Mouse (Mus musculus): ENCODE data around the gene Fam25c. TPM values are rescaled to one million over a fixed set of nuclear protein-coding genes. Genes with fewer than 3 reads are reported as not detected.
A peak's percentile ranks its signal among the peaks of the same experiment; 100 is the strongest.
"Not testable (repeated sequence)": the region's sequence is repeated elsewhere in the genome, so short reads cannot be mapped to it uniquely, and the experiment has no call there.

Gene Fam25c
- polyA plus RNA-seq, 1 experiment from 2014 or later = not detected

GRCm38 (mm10) chr14:34371763-34372162, 16.5 kb upstream of the Fam25c start:
- H3K9me3 ChIP-seq (ENCODE audit: control insufficient read depth, low read length) = no peaks in the 10 kb centered on the region
- 68% methylated on average over 2 of the region's 2 CpGs for WGBS
- no peak overlapping the region for H3K9ac ChIP-seq (replicated peaks; ENCODE audit: low read length)
- H3K4me1 ChIP-seq (ENCODE audit: control insufficient read depth, insufficient read depth, low read length) = 0 out of 2 replicates have a peak, but pooled peaks cover 2% of the 10 kb centered on the region
- no peaks in the 10 kb centered on the region for H3K36me3 ChIP-seq (ENCODE audit: control insufficient read depth, insufficient read depth, low read length)
- ATAC-seq (ENCODE audit: low FRiP score, low TSS enrichment) (no peak), DNase-seq (no peak)
- H3K27ac ChIP-seq (replicated peaks; ENCODE audit: low read depth, low read length) = no peak overlapping the region
- no peak overlapping the region for H3K4me3 ChIP-seq (replicated peaks; ENCODE audit: low read depth, low read length)
- H3K27me3 ChIP-seq (ENCODE audit: control insufficient read depth, insufficient read depth, low read length) = no peaks in the 10 kb centered on the region
- no peak overlapping the region for H3K4me2 ChIP-seq (ENCODE audit: low read length)

DNA sequence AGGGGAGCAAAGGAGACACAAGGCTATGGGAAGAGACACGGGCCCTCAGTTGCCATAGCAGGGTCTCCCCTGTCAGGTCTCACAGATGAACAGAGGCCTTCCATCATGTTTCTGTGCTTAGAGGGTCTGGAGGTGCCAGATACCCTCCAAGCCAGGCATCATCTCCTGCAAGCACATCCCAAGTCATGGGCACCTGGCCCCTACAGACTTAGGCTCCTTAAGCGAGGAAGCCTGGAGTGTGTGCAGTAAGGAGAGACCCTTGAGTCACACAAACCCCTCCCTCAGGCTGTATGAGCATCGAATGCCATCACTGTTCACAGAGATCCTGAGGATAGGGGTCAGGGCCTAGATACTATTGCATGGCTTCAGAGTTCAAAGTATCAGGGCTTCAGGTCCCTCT, 15.7 kb upstream of the Fam25c start:
- 0 out of 2 replicates have a peak, but pooled peaks cover 2% of the 10 kb centered on the region for H3K4me1 ChIP-seq (ENCODE audit: control insufficient read depth, insufficient read depth, low read length)
- ATAC-seq (ENCODE audit: low FRiP score, low TSS enrichment) = no peak
- H3K4me2 ChIP-seq (ENCODE audit: low read length) = no peak overlapping the region
- H3K36me3 ChIP-seq (ENCODE audit: control insufficient read depth, insufficient read depth, low read length) = no peaks in the 10 kb centered on the region
- H3K9ac ChIP-seq (replicated peaks; ENCODE audit: low read length) = no peak overlapping the region
- H3K27ac ChIP-seq (replicated peaks; ENCODE audit: low read depth, low read length) = no peak overlapping the region
- no peak for DNase-seq
- H3K9me3 ChIP-seq (ENCODE audit: control insufficient read depth, low read length) = no peaks in the 10 kb centered on the region
- no peak overlapping the region for H3K4me3 ChIP-seq (replicated peaks; ENCODE audit: low read depth, low read length)
- H3K27me3 ChIP-seq (ENCODE audit: control insufficient read depth, insufficient read depth, low read length) = no peaks in the 10 kb centered on the region
- WGBS = 97% methylated on average over 3 of the region's 3 CpGs

- H3K4me3 ChIP-seq (replicated peaks; ENCODE audit: low read depth, low read length) = no peak overlapping the region
- WGBS = 55% methylated on average over 3 of the region's 3 CpGs
- no peak overlapping the region for H3K4me2 ChIP-seq (ENCODE audit: low read length)
- DNase-seq (no peak), ATAC-seq (ENCODE audit: low FRiP score, low TSS enrichment) (no peak)
- H3K27me3 ChIP-seq (ENCODE audit: control insufficient read depth, insufficient read depth, low read length) = no peaks in the 10 kb centered on the region
- H3K27ac ChIP-seq (replicated peaks; ENCODE audit: low read depth, low read length) = no peak overlapping the region
- H3K9ac ChIP-seq (replicated peaks; ENCODE audit: low read length) = no peak overlapping the region
- H3K4me1 ChIP-seq (ENCODE audit: control insufficient read depth, insufficient read depth, low read length) = 0 out of 2 replicates have a peak, but pooled peaks cover 2% of the 10 kb centered on the region
- no peaks in the 10 kb centered on the region for H3K9me3 ChIP-seq (ENCODE audit: control insufficient read depth, low read length)
- no peaks in the 10 kb centered on the region for H3K36me3 ChIP-seq (ENCODE audit: control insufficient read depth, insufficient read depth, low read length)
Observed at GRCm38 (mm10) chr14:34370203-34370602, 15.0 kb upstream of the Fam25c start.

DNA sequence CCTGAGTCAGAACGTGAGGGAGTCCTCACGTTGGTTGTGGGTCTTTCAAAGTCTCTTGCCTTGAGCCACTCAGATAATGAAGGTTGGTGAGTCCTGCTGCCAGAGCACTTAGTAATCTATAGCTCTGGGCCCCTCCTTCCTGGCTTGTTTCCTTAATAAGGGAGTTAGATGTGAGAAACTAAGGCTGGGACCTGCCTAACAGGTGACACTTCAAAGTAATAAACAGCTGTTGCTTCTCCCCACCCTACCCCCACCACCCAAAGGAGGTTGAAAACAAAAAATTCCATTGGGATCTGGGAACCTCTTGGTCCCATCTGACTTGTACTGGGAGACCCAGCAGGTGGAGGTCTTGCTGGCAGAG, 9.9 kb upstream of the Fam25c start:
- Histone ChIP-seq H3K27me3 (ENCODE audit: control insufficient read depth, insufficient read depth, low read length) (0 out of 2 replicates have a peak, but pooled peaks cover 4% of the 10 kb centered on the region), H3K4me2 (ENCODE audit: low read length) (no peak overlapping the region), H3K9me3 (ENCODE audit: control insufficient read depth, low read length) (no peaks in the 10 kb centered on the region), H3K4me1 (ENCODE audit: control insufficient read depth, insufficient read depth, low read length) (peaks cover 7% of the 10 kb centered on the region), H3K27ac (replicated peaks; ENCODE audit: low read depth, low read length) (no peak overlapping the region), H3K9ac (replicated peaks; ENCODE audit: low read length) (no peak overlapping the region), H3K36me3 (ENCODE audit: control insufficient read depth, insufficient read depth, low read length) (no peaks in the 10 kb centered on the region), H3K4me3 (replicated peaks; ENCODE audit: low read depth, low read length) (no peak overlapping the region)
- ATAC-seq (ENCODE audit: low FRiP score, low TSS enrichment) (no peak), DNase-seq (no peak)
- 88% methylated on average over 2 of the region's 2 CpGs for WGBS

DNA sequence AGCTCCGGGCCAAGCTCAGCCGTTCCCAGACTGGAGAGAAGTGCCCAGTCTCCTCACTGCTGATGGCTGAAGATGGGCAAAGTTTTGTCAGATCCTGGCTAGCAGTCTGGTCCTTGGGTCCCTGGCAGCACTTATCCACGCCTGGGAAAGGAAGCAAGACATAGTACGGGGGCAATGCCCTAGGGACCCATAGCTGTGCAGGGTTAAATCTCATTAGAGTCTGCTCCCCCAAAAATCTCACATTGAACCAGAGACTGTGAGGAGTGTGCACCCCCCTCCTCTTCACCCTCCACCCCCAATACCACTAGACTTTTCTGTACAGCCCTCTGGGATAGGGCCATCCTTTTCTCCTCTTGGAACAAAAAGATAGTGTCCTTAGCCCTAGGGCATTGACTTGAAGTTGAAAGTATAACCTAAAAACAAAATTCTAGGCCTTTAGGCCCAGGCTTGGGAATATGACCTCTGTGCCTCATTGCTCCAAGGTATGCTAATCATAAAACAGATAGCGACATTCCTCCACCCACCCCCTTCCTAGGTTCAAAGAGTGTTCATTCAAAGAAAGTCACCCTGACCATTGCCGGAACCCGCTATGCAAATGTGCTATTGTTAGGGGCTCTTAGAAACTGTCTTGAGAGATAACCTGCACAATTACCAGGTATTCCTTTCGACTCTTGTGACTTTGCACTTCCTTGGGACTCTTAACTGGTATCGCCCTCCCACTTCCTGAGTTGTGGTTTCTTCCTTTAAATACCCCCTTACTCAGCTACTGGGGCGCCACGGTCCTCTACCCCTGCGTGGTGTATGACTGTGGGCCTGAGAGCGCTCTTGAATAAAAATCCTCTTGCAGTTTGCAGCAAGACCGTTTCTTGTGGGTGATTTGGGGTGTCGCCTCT, 9.3 kb upstream of the Fam25c start:
- not testable (repeated sequence) for H3K27me3 ChIP-seq (ENCODE audit: control insufficient read depth, insufficient read depth, low read length); H3K9me3 ChIP-seq (ENCODE audit: control insufficient read depth, low read length); H3K4me1 ChIP-seq (ENCODE audit: control insufficient read depth, insufficient read depth, low read length); ATAC-seq (ENCODE audit: low FRiP score, low TSS enrichment); H3K36me3 ChIP-seq (ENCODE audit: control insufficient read depth, insufficient read depth, low read length); H3K9ac ChIP-seq (replicated peaks; ENCODE audit: low read length); DNase-seq
- Histone ChIP-seq H3K4me2 (ENCODE audit: low read length) (peak overlapping the region; percentile 73), H3K27ac (replicated peaks; ENCODE audit: low read depth, low read length) (peak overlapping the region; percentile 39; the same call in 1 of the 2 replicates), H3K4me3 (replicated peaks; ENCODE audit: low read depth, low read length) (peak overlapping the region; percentile 37)
- WGBS = 75% methylated on average over 15 of the region's 15 CpGs

- DNase-seq (peak; percentile 75), ATAC-seq (ENCODE audit: low FRiP score, low TSS enrichment) (peak; percentile 79; the same call in 1 of the 2 replicates)
- H3K36me3 ChIP-seq (ENCODE audit: control insufficient read depth, insufficient read depth, low read length) = no peaks in the 10 kb centered on the region
- 2% methylated on average over 32 of the region's 32 CpGs for WGBS
- H3K27ac ChIP-seq (replicated peaks; ENCODE audit: low read depth, low read length) = peak overlapping the region; percentile 39
- H3K4me3 ChIP-seq (replicated peaks; ENCODE audit: low read depth, low read length) = peak overlapping the region; percentile 37
- 0 out of 2 replicates have a peak, but pooled peaks cover 4% of the 10 kb centered on the region for H3K27me3 ChIP-seq (ENCODE audit: control insufficient read depth, insufficient read depth, low read length)
- H3K4me1 ChIP-seq (ENCODE audit: control insufficient read depth, insufficient read depth, low read length) = peaks cover 7% of the 10 kb centered on the region
- H3K4me2 ChIP-seq (ENCODE audit: low read length) = peak overlapping the region; percentile 73
- H3K9ac ChIP-seq (replicated peaks; ENCODE audit: low read length) = peak overlapping the region; percentile 55
- H3K9me3 ChIP-seq (ENCODE audit: control insufficient read depth, low read length) = no peaks in the 10 kb centered on the region
Observed at GRCm38 (mm10) chr14:34363490-34364253, 8.4 kb upstream of the Fam25c start.

GRCm38 (mm10) chr14:34362726-34363445, 7.7 kb upstream of the Fam25c start:
- Histone ChIP-seq H3K9ac (replicated peaks; ENCODE audit: low read length) (peak overlapping the region; percentile 55; the same call in 1 of the 2 replicates), H3K27me3 (ENCODE audit: control insufficient read depth, insufficient read depth, low read length) (0 out of 2 replicates have a peak, but pooled peaks cover 4% of the 10 kb centered on the region), H3K4me2 (ENCODE audit: low read length) (peak overlapping the region; percentile 73), H3K4me3 (replicated peaks; ENCODE audit: low read depth, low read length) (peak overlapping the region; percentile 37), H3K27ac (replicated peaks; ENCODE audit: low read depth, low read length) (no peak overlapping the region), H3K9me3 (ENCODE audit: control insufficient read depth, low read length) (no peaks in the 10 kb centered on the region), H3K36me3 (ENCODE audit: control insufficient read depth, insufficient read depth, low read length) (no peaks in the 10 kb centered on the region), H3K4me1 (ENCODE audit: control insufficient read depth, insufficient read depth, low read length) (peaks cover 7% of the 10 kb centered on the region)
- peak; percentile 54; the same call in 1 of the 2 replicates for ATAC-seq (ENCODE audit: low FRiP score, low TSS enrichment)
- DNase-seq = peak; percentile 79
- 29% methylated on average over 18 of the region's 18 CpGs for WGBS

- Histone ChIP-seq H3K27me3 (ENCODE audit: control insufficient read depth, insufficient read depth, low read length) (0 out of 2 replicates have a peak, but pooled peaks cover 4% of the 10 kb centered on the region), H3K4me2 (ENCODE audit: low read length) (no peak overlapping the region), H3K27ac (replicated peaks; ENCODE audit: low read depth, low read length) (no peak overlapping the region), H3K4me1 (ENCODE audit: control insufficient read depth, insufficient read depth, low read length) (peaks cover 7% of the 10 kb centered on the region), H3K4me3 (replicated peaks; ENCODE audit: low read depth, low read length) (no peak overlapping the region), H3K36me3 (ENCODE audit: control insufficient read depth, insufficient read depth, low read length) (no peaks in the 10 kb centered on the region), H3K9me3 (ENCODE audit: control insufficient read depth, low read length) (no peaks in the 10 kb centered on the region), H3K9ac (replicated peaks; ENCODE audit: low read length) (no peak overlapping the region)
- ATAC-seq (ENCODE audit: low FRiP score, low TSS enrichment) = no peak
- DNase-seq = no peak
- 85% methylated on average over 4 of the region's 4 CpGs for WGBS
Observed at GRCm38 (mm10) chr14:34362135-34362534, 6.9 kb upstream of the Fam25c start.

Measured in midbrain, embryonic 14.5 days (tissue).